Mouse (Mus musculus): ENCODE results near the gene C2cd4d. TPM values are rescaled to one million over a fixed set of nuclear protein-coding genes. Genes with fewer than 3 reads are reported as not detected.
A peak's percentile ranks its signal among the peaks of the same experiment; 100 is the strongest.

C2cd4d gene
- polyA plus RNA-seq (2012; rRNA removed), result 0.31 and 0.40 TPM in 2 replicates

DNA sequence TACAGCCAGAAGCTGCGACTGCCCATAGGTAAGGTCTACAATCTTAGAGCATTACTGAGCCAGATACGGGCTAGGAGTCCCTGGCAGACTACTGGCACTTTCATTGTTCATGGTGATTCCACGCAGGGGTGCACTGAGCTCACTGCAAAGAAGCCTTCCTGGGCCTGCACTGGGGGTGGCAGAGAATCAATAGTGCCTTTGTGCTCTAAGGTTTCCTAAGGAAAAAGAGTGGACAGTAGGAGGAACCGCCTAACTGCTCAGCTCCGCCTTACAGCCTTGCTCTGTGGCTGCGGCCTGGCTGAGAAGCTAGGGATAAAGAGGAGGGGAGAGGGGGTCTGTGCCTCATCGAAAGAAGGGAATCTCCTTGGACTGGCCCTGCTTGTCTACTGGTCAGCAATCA lies at the start of gene C2cd4d:
C2cd4d (plus strand) TSS at position 301 of the 400 bp plus-strand sequence.
- no peak for DNase-seq (ENCODE audit: low spot score)

DNA sequence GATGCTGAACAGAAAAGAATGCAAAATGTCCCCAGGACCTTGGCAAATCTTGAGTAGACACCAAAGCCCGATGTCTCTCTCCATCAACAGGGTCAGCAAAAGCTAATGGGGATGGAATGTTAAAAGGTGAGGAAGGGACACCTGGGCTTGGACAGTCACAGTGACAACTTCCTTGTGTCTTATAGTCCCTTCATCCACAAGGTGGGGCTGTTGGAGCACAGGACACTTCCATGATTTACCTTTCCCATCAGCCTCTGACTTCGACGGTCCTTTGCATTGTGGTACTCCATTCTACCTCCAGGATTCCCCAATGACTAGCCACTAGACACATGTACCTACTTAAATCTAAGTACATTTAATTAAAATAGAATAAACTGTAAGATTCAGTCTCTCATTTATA lies 33.6 kb upstream of the C2cd4d start:
- DNase-seq (ENCODE audit: low spot score), result no peak

DNA sequence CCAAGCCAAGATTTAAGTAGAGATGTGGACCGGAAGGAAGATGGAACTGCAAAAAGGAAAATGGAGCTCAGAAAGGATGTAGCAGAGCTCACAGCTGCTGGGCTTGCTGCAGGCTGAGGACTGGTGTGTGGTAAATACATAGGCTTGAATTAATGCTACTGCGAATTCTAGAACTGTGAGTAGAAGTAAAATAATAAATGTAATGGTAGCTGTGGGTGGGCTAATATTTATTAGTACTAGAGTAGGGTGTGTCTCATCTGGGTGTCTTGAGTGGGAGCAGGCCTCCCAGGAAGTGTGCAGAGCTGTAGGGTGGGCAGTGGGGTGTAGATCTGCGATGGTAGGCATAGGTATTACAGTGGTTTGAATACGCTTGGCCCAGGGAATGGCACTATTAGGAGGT lies 27.8 kb upstream of the C2cd4d start:
- no peak for DNase-seq (ENCODE audit: low spot score)

DNA sequence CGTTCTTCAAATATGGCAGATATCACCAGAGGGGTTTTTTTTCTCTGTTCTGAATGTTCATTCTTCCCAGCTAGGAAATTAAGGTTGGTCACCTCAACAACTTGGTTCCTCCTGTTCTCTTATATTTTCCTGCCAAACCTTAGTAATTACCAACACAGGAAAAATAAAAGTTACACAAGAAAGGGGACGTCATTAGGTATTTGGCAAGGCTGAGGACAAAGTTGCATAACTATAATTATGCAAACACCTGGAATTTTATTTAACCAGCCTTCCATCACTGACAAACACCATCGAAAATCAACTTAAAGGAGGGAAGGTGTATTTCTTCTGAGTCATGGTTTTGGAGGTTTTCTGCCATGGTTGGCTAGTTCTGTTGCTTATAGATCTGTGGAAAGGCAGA lies 23.7 kb upstream of the C2cd4d start:
- DNase-seq (ENCODE audit: low spot score), result no peak

DNA sequence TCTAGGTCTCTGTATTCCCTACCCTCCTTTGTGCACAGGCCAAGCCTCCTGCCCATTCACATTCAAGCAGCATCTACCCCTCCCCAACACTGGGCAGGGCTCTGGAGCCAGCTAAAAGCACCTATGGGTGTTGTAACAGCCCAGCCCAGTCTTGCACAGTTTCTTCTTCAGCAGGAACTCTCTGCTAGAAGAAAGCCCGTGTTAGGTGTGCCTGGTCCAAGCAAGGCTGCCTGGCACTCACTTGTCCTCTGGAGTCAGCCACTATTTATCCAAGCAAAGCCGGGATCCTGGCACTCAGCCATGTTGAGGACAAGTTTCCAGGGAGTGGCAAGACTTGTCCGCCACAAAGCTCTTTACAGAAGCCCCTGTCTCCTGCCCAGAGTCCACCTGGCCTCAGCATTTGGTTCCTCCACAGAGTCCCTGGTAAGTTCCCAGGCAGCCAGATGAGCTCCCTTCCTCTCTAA lies 20.2 kb upstream of the C2cd4d start, which contains the start of gene Them5:
Them5 (plus strand) TSS at position 141 of the 464 bp plus-strand sequence.
- DNase-seq (ENCODE audit: low spot score), result no peak

DNA sequence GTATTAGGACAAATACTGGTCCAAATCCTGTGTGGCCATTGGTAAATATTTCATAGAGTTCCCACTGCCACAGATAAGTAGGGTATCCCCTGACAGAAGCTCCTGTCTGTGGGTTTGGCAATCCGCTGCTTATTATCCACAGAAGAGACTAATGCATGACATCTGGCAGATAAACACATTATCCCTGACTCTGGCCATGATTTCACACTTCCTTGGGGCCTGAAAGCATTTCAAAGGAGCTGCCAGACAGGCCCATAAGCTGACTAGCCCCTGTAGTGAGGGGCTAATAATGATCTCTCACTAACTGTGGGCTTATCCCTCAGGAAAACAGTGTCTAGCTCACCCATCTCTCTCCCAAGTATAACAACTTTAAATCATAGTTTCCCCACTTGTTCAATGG lies 19.7 kb upstream of the C2cd4d start:
- DNase-seq (ENCODE audit: low spot score), result no peak

DNA sequence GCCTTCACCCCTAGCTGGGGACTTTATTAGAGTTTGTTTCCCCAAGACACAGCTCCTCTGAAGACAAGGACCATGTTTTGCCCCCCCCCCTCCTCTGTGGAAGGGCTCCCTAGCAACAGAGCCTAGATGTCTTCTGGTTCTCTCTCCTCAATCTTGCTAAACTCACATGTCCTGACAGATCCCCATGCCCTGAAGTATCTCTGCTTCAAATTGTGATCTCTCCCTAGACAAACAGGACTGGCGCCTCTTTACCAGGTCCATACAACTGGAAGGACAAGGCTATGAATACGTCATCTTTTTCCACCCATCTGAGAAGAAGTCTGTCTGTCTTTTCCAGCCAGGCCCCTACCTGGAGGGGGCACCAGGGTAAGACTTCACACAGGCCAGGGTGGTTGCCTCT lies 18.1 kb upstream of the C2cd4d start:
- DNase-seq (ENCODE audit: low spot score), result no peak

DNA sequence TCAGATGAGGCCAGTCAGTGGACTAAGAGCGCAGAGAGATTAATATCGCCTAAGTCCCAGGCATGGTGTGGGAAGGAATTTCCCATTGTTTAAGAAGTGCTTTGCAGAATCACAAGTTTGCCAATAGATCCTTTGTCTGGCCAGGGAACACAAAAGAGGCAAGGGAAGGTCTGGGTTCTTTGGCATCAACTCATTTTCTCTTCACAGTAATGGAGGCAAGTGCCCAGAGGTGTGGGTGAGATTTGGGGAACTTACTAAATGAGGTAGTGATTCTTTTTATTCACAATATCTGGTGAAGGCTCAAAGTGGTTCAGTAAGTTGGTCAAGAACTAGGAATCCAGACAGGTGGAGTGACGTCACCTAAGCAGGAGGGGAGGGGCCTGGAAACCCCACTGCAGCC lies 17.3 kb upstream of the C2cd4d start:
- DNase-seq (ENCODE audit: low spot score), result no peak

DNA sequence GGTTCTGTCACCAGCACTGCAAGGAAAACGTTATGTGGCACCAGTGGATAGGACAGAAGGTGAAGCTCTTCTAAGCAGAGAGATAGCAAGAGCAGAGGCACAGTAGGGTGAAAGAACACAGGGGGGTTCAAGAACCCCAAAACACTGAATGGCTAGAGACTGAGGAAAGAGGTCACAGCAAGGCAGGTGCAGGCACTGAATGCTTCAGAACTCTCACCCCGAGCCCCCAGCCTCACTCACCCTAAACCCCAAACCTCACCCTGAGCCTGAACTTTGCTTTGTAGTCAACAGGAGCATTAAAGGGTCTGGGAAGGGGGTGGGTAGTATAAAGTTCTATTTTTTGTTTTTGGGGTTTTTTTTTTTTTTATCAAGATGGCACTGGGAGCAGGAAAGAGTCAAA lies 14.1 kb upstream of the C2cd4d start:
- DNase-seq (ENCODE audit: low spot score), result no peak

DNA sequence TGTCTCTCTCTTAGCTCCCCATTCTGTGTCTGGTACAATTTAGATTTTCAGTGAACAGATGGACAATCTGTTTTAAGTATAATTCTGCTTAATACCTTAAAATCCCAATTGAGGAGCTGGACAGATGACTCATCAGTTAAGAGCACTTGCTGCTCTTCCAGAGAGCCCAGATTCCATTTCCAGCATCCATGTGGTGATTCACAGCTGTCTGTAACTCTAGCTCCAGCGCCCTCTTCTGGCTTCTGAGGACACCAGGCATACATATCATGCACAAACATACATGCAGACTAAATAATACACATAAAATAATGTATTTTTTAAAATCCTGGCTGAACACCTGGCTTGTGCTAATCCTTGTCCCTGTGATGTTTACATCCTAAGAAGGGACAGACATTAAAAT lies 1.4 kb upstream of the C2cd4d start:
- DNase-seq (ENCODE audit: low spot score), result no peak

DNA sequence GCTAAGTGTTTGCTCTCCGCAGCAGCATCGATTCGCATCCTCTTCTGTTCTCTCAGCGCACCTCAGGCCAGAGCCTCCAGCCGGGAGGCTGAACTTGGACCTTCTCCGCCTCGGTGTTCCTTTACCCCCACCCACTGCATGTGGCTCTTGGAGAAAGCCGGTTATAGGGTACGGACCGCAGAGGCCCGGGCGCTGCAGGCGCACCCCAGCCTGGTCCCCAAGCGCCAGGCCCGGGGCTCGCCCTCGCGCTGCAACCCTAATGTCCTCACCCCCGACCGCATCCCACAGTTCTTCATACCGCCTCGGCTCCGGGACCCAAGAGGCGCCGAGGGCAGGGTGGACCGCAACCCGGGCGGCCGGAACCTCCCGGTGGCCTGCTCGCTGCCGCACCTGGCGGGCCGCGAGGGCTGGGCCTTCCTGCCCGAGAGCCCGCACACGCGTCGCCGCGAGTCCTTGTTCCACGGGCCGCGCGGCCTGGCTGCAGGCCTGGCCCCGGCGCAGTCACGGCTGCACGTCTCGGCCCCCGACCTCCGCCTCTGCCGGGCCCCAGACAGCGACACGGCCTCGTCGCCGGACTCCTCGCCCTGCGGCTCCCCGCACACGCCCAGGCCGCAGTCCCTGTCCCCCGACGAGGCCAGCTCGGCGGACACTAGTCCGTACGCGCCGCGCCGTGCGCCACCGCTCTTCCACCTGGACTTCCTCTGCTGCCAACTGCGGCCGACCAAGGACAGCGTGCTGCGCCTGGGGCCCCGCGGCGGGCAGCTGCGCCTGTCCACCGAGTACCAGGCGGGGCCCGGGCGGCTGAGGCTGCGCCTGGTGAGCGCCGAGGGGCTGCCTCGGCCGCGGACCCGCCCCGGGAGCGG lies 1.3 kb downstream of the C2cd4d start:
- peak; percentile 48 for DNase-seq (ENCODE audit: low spot score)

DNA sequence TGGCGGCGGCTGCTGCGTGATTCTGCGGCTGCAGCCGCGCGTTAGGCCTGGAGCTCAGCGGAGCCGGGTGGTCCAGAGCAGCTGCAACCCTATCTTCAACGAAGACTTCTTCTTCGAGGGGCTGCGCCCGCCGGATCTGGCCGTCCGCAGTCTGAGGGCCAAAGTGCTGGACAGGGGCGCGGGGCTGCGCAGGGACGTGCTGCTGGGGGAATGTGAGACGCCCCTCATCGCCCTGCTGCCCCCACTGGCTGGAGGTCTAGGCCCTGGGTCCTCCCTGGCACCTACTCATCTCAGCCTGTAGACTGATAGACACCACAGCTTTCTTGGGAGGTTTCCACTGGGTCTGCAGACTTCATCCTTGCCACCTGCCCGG lies 1.9 kb downstream of the C2cd4d start:
- no peak for DNase-seq (ENCODE audit: low spot score)

DNA sequence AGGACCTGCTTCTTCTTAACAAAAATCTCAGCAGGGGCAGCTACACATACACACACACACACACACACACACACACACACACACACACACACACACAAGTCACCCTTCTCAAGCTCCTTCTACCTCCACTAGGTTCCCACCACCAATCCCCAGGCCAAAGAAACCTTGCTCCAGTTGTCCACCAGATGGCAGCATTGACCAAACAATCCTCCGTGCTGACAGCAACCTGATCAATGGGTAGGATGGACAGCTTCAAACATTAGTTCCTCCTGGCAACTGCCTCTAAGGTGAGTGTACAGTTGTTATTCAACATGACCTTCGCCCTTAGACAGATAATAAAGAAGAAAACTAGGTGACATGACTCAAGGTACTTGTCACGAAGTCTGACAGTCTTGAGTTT lies 4.5 kb downstream of the C2cd4d start:
- DNase-seq (ENCODE audit: low spot score), result peak; percentile 46

DNA sequence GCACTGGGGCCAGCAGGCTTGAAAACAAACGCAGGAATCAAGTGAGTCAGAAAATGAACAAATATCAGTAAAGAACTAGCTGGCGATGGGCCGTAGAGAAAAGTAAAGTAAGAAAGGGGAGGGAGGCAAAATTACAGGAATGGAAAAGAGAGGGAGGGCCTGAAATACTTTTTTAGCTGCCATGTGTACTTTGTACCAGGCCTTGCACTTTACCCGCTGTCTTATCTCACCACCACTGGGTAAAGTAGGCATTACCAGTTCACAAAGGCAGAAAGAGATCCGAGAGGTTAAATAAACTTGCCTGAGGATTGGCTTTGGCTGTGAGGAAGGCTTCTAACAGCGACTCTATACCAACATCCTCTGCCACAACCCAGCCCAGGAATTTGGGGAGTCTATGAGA lies 5.3 kb downstream of the C2cd4d start:
- DNase-seq (ENCODE audit: low spot score), result no peak

DNA sequence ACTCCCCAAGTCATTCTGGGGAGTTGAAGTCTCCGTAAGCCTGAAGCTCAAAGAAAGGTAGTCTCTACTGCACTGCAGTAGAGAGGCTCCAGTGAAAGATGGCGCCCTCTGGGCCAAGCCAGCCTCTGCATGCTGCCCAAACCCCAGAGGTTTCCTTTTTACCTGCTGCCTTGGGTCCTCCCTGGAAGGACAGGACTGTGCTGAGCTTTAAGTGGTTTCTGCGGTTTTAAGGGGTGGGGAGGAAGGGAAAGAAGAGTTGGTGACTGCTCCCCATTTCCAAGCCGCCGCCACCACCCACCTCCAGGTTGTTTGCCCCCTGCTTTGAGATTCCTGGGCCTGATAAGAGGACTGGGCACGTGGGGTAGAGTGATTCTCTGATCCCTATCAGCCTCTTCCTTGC lies 6.4 kb downstream of the C2cd4d start:
- no peak for DNase-seq (ENCODE audit: low spot score)

DNA sequence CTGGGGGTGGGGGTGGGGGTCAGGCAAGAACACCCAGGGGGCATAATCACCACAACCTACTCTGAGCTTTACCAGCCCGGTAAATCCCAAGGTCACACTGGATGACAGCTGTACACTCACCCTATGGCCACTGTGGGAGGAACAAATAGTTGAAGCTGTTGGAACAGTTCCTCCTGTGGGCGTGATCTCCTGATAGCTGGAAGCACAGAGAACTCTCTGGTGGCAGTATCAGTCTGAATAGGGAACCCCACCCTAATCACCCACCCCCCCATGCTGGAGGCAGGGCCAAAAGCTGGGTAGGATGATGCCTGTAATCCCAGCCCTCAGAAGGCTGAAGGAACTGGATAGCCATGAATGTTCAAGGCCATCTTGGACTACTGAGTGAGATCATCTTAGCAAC lies 7.5 kb downstream of the C2cd4d start:
- no peak for DNase-seq (ENCODE audit: low spot score)

DNA sequence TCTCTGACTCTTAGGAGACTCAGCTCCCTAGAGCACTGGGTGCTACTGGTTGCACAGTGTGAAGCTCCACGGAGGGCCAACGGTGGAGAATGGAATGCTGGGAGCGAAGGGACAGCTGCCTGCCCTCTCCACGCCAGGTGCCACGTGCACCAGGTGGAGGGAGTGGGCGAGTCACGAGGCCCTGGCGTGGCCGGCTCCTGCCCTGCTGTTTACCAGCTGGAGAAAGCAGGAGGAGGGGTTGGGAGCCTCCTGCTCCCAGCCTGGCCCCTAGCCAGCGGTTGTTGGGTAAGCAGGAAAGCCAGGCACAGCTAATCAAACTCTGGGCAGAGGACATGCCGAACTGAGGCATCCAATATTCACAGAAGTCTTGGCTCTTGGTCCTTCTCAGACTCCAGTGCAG lies 9.4 kb downstream of the C2cd4d start:
- peak; percentile 63 for DNase-seq (ENCODE audit: low spot score)

DNA sequence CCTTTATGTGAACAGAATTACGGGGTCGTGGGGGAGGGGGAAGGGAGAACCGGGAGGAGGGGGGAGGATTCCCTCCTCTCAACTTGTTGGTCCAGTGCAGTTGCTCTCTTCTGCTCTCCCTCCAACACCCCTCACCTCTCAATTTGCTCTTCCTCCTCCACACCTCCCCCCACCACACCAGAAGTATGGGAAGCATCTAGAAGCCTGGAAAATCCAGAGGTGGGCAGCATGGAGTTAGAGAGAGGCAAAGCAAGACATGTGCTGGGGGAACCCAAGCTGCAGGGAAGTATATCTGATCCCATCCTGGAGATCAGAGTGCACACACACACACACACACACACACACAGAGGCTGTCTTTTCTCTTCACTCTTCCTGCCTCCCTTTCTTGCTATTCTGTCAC lies 9.8 kb downstream of the C2cd4d start:
- no peak for DNase-seq (ENCODE audit: low spot score)

DNA sequence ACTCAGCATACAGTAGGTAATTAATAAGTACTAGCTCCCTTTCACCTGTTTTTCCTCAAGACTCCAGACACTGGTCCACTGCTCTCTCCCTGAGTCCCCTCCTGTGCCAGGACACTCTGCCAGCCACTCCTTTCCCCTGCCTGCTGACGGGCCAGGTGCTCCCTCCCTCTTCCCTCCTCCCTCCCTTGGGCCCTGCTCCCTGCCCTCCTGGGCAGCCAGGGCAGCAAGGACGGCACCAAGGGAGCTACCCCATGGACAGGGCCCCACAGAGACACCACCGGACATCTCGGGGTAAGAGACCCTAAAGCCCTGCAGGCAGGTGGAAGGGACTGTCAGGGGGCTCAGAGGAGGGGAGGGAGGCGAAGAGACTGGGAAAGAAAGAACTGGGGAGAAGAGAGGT lies 10.4 kb downstream of the C2cd4d start, which contains the start of gene Rorc:
Rorc (plus strand) TSS at position 154 of the 400 bp plus-strand sequence.
- peak; percentile 41 for DNase-seq (ENCODE audit: low spot score)

DNA sequence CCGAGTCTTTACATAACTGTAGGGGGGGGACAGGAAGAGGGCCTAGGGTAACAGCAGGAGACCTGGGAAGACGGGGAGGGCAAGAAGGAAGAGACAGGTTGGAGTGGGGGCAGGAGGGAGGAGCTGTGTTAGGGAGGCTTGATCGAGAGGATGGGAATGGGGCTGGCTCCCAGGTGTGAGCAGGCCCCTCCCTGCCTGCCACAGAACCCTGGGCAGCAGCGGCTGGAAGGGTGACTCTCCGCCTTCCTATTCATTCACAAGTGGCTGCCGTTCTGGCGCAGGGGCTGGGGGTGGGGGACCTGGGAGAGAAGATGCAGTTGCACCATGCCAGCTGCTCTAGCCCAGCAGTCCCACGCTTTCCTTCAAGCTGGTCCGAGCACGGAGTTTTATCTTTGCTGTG lies 10.9 kb downstream of the C2cd4d start:
- no peak for DNase-seq (ENCODE audit: low spot score)

DNA sequence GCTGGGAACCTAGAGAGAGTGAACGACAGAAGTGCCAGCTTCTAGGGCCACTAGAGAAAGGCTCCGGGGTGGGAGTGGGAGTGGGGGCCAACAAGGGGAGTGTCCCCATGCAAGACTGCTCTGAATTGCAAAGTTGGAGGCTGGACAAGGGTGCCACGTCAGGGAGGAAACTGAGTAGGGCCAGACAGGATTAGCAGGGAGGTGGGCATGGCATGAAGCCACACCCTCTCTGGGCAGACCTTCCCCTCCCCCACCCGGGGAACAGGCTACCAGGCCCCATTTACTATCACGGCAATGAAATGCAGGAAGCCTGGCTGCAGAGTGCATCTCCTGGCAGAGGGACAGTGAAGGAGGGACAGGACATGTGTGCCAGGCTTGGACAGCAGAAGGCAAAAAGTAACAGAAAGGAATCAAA lies 11.4 kb downstream of the C2cd4d start:
- no peak for DNase-seq (ENCODE audit: low spot score)

DNA sequence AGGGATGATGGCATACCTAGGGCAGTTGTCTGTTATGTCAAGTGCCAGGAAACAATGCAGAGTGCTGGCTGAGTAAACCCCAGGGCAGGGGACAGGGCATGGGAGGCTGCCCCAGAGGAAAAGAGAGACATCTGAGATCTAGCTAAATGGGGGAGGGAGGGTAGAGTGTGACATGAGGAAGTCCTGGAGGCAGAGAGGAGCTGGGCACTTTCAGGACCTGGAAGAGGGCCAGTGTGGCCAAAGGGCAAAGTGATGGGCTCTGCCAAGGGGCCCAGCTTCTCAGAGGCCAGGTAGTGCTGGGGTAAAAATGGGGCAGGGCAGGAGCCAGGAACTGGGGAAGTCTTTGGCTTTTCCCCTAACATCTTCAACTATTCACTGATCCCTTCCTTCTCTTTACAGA lies 12.4 kb downstream of the C2cd4d start:
- DNase-seq (ENCODE audit: low spot score), result no peak

DNA sequence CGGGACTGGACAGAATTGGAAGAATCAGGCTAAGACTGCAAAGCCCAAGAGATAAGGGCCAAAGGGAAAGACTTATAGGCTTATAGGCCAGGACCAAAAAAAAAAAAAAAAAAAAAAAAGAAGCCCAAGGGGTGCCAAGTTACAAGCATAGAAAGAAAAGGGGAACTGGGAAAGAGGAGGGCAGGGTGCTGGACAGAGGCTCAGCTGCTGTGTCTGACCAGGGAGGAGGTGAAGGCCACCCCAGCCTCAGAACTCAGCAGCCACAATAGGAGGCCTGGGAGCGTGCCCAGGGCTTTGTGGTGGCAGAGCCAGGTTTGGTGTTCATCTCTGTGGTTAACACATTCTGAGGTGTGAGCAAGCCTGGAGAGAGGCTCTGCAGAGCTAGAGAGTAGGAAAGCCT lies 12.9 kb downstream of the C2cd4d start:
- no peak for DNase-seq (ENCODE audit: low spot score)

DNA sequence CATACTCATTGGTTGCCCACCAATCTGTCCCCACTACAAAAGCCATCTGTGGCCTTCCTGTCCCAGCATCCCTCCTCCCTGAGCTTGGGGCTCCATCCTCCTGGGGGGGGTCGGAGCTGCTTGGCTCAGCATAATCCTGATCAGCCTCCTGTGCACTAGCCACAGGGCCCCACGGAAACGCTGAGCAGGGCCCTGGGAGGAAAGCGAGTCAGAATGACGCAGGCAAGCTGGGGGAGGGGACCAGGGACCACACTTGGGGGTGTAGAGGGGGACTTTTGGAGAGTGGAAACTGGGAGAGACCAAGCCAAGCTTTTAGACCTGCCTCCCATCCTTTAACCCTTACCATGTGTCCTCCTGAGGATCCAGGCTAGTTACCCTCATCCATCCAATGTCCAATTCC lies 13.6 kb downstream of the C2cd4d start:
- no peak for DNase-seq (ENCODE audit: low spot score)
